Mouse (Mus musculus): ENCODE results near the gene Spint2. TPM values are rescaled to one million over a fixed set of nuclear protein-coding genes. Genes with fewer than 3 reads are reported as not detected.

Gene Spint2
- polyA plus RNA-seq, 2 experiments: 14.6 to 22.3 TPM

DNA sequence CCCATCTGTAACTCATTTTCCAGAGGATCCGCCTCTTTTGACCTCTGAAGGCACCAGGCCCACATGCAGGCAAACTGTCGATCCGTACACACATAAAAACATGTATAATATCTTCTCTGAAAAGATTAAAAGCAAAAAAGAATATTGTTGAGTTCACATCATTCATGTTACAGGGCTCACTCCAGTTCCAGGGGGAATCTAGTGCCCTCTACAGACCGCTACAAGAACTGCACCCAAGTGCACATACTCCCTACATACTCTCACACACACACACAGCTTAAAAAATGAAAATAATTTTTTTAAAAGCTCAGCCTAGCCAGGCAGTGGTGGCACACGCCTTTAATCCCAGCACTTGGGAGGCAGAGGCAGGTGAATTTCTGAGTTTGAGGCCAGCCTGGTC is 47.1 kb downstream of the Spint2 start:
- H3K9me3 ChIP-seq (ENCODE audit: control insufficient read depth, low read length): no peaks in the 10 kb centered on the region
- H3K36me3 ChIP-seq (replicated peaks; ENCODE audit: control insufficient read depth, insufficient read depth, low read depth): no peaks in the 10 kb centered on the region
- H3K4me1 ChIP-seq (replicated peaks; ENCODE audit: control insufficient read depth in 2 of 2, insufficient read depth in 2 of 2, low read length in 1 of 2): peaks cover 5 to 15% of the 10 kb centered on the region in 2 experiments; a peak in 3 of 4 replicates
- H3K27ac ChIP-seq: no peak overlapping the region
- DNase-seq (ENCODE audit: low read depth in 3 of 3, low spot score in 3 of 3): no peak
- H3K4me3 ChIP-seq (ENCODE audit: insufficient read depth in 1 of 2, low read depth in 2 of 2, low read length in 2 of 2): no peak overlapping the region
- WGBS (ENCODE audit: insufficient replicate concordance): 62% methylated on average over 5 of the region's 5 CpGs
- no peak for ATAC-seq (ENCODE audit: insufficient read depth)
- H3K9ac ChIP-seq (replicated peaks): no peak overlapping the region
- H3K4me2 ChIP-seq (ENCODE audit: low read depth): no peak overlapping the region
- H3K27me3 ChIP-seq (ENCODE audit: control insufficient read depth, insufficient read depth, low read length): peaks cover 17% of the 10 kb centered on the region
- TF ChIP-seq CTCF (IDR thresholded peaks at IDR 0.05; ENCODE audit: low read depth) (peak; percentile 59), EP300 (IDR thresholded peaks at IDR 0.05; ENCODE audit: low read depth) (no peak)

DNA sequence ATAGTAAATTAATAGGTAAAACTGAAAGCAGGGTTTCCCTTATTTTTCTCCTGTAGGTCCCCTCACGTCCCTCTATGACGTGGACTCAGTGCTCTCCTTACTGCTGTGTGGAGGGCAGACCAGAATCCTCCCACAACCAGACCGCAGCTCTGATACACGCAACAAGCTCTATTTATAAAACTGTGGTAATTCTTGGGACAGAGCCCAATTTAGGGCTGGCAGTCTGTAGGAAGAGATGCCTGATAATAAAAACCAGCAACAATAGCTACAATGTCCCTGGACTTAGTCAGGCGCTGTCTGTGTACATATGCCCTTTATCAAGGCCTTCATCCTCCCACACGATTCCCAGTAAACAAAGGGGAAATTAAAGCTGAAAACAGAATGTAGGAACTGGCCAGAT is 48.0 kb downstream of the Spint2 start:
- Histone ChIP-seq H3K27me3 (ENCODE audit: control insufficient read depth, insufficient read depth, low read length) (peaks cover 17% of the 10 kb centered on the region), H3K9me3 (ENCODE audit: control insufficient read depth, low read length) (no peaks in the 10 kb centered on the region), H3K4me3 (ENCODE audit: insufficient read depth in 1 of 2, low read depth in 2 of 2, low read length in 2 of 2) (no peak overlapping the region), H3K36me3 (replicated peaks; ENCODE audit: control insufficient read depth, insufficient read depth, low read depth) (no peaks in the 10 kb centered on the region), H3K9ac (replicated peaks) (no peak overlapping the region), H3K27ac (no peak overlapping the region), H3K4me1 (replicated peaks; ENCODE audit: control insufficient read depth in 2 of 2, insufficient read depth in 2 of 2, low read length in 1 of 2) (peaks cover 2 to 6% of the 10 kb centered on the region in 2 experiments; a peak in 2 of 4 replicates), H3K4me2 (ENCODE audit: low read depth) (no peak overlapping the region)
- DNase-seq (ENCODE audit: low read depth in 3 of 3, low spot score in 3 of 3) (no peak), ATAC-seq (ENCODE audit: insufficient read depth) (no peak)
- 21% methylated on average over 6 of the region's 6 CpGs for WGBS (ENCODE audit: insufficient replicate concordance)
- TF ChIP-seq CTCF (IDR thresholded peaks at IDR 0.05; ENCODE audit: low read depth): no peak
- TF ChIP-seq EP300 (IDR thresholded peaks at IDR 0.05; ENCODE audit: low read depth): no peak

DNA sequence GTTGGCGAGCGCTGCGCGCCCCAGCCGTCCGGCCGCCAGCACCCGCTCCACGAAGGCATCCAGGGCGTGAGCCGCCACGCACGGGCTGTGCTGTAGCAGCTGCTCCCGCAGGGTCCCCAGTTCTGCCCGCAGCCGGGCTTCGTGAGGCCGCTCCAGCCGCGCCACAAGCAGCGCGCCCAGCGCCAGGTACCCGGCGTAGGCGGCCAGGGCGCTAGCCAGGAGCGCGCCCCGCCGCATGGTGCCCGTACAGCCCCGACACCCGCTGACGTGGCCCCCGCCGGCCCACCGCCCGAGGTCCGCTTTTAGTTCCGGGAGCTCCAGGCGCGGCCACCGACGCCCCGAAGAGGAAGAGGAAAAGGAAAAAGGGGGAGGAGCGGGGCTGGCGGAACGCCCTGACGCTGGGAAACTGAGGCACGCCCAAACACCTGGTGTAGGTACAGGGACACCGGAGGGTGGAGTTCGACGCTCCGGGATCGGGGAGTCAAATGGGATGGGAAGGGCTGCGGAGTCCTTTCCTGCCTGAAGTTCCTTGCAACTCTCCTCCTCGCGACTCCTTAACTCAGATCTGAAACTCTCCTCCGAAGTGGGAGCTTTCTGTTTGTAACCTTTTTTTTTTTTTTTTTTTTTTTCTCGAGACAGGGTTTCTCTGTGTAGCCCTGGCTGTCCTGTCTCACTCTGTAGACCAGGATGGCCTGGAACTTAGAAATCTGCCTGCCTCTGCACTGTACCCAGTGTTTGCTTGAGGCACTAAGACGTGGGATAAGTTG is 49.3 kb downstream of the Spint2 start, which contains the start of gene Kcnk6:
TSS of gene Kcnk6 (minus strand) at position 269 of the 767 bp plus-strand sequence.
- no peak; the same call in 1 of the 2 replicates for ATAC-seq (ENCODE audit: insufficient read depth)

DNA sequence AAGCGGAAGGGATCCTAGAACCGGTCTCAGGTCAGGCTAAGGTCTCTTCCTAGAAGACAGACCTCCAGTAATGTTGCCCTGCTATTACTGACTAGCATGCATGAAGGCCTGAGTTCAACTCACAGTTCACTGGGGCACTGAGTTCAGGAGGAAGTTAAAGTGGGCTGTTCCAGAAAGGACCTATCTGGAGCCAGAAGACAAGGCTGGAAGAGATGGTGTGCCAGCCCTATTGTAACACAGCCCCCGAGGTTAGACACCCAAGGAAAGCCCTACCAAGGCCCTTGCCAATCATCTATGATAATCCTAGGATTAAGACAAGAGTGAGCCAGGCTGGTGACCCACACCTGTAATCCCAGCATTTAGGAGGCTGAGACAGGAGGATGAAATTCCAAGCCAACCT is 50.2 kb downstream of the Spint2 start:
- no peak overlapping the region for H3K9ac ChIP-seq (replicated peaks)
- no peaks in the 10 kb centered on the region for H3K9me3 ChIP-seq (ENCODE audit: control insufficient read depth, low read length)
- DNase-seq (ENCODE audit: low read depth in 3 of 3, low spot score in 3 of 3) (no peak), ATAC-seq (ENCODE audit: insufficient read depth) (no peak)
- H3K4me2 ChIP-seq (ENCODE audit: low read depth): peak overlapping the region; percentile 67
- no peaks in the 10 kb centered on the region for H3K4me1 ChIP-seq (replicated peaks; ENCODE audit: control insufficient read depth in 2 of 2, insufficient read depth in 2 of 2, low read length in 1 of 2)
- no peak overlapping the region for H3K27ac ChIP-seq
- 35% methylated on average over 3 of the region's 3 CpGs for WGBS (ENCODE audit: insufficient replicate concordance)
- no peak for TF ChIP-seq CTCF (IDR thresholded peaks at IDR 0.05; ENCODE audit: low read depth)
- TF ChIP-seq EP300 (IDR thresholded peaks at IDR 0.05; ENCODE audit: low read depth): no peak
- H3K27me3 ChIP-seq (ENCODE audit: control insufficient read depth, insufficient read depth, low read length): peaks cover 17% of the 10 kb centered on the region
- H3K36me3 ChIP-seq (replicated peaks; ENCODE audit: control insufficient read depth, insufficient read depth, low read depth): no peaks in the 10 kb centered on the region
- H3K4me3 ChIP-seq (ENCODE audit: insufficient read depth in 1 of 2, low read depth in 2 of 2, low read length in 2 of 2): peak overlapping the region; percentile 46 to 51

More for the DNA sequence above, 49.3 kb downstream of the Spint2 start, which contains the start of gene Kcnk6:
- H3K27ac ChIP-seq: no peak within 1 kb of the TSS
- H3K9ac ChIP-seq (replicated peaks): 0 out of 2 replicates have a peak within 1 kb of the TSS, but pooled peaks have one; percentile 32
- H3K27me3 ChIP-seq (ENCODE audit: control insufficient read depth, insufficient read depth, low read length): peaks cover 17% of the 10 kb centered on the region
- H3K4me3 ChIP-seq (ENCODE audit: insufficient read depth in 1 of 2, low read depth in 2 of 2, low read length in 2 of 2): peak within 1 kb of the TSS; percentile 46 to 51
- H3K4me2 ChIP-seq (ENCODE audit: low read depth): peak within 1 kb of the TSS; percentile 67
- TF ChIP-seq EP300 (IDR thresholded peaks at IDR 0.05; ENCODE audit: low read depth) (no peak), CTCF (IDR thresholded peaks at IDR 0.05; ENCODE audit: low read depth) (no peak)
- no peak for DNase-seq (ENCODE audit: low read depth in 3 of 3, low spot score in 3 of 3)
- H3K4me1 ChIP-seq (replicated peaks; ENCODE audit: control insufficient read depth in 2 of 2, insufficient read depth in 2 of 2, low read length in 1 of 2): 0 out of 4 replicates have a peak, but pooled peaks cover 0 to under 1% of the 10 kb centered on the region in 2 experiments
- under 1% methylated on average over 59 of the region's 62 CpGs for WGBS (ENCODE audit: insufficient replicate concordance)
- no peaks in the 10 kb centered on the region for H3K36me3 ChIP-seq (replicated peaks; ENCODE audit: control insufficient read depth, insufficient read depth, low read depth)
- H3K9me3 ChIP-seq (ENCODE audit: control insufficient read depth, low read length): no peaks in the 10 kb centered on the region

DNA sequence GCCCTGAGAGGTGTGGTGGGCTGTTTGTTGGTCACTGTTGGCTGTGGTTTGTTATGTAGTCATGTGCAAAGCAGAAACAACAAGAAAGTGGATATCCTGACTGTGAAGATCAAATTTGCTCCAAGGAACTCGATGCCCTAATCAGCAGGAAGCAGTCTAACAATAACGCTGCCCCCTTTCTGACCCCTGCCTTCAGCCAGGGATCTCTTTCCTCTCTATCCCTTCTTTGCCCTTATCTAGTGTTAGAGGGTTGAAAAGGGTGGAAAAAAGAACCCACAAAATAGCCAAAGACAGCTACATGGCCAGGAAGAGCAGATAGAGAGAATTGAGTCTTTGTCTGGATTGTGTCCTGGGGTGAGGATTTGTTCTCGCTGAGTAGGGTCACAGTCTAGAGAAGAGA is 51.2 kb downstream of the Spint2 start:
- H3K27me3 ChIP-seq (ENCODE audit: control insufficient read depth, insufficient read depth, low read length): peaks cover 17% of the 10 kb centered on the region
- TF ChIP-seq CTCF (IDR thresholded peaks at IDR 0.05; ENCODE audit: low read depth) (no peak), EP300 (IDR thresholded peaks at IDR 0.05; ENCODE audit: low read depth) (no peak)
- no peak overlapping the region for H3K4me2 ChIP-seq (ENCODE audit: low read depth)
- no peaks in the 10 kb centered on the region for H3K9me3 ChIP-seq (ENCODE audit: control insufficient read depth, low read length)
- DNase-seq (ENCODE audit: low read depth in 3 of 3, low spot score in 3 of 3) (no peak), ATAC-seq (ENCODE audit: insufficient read depth) (no peak)
- H3K27ac ChIP-seq: no peak overlapping the region
- no peaks in the 10 kb centered on the region for H3K4me1 ChIP-seq (replicated peaks; ENCODE audit: control insufficient read depth in 2 of 2, insufficient read depth in 2 of 2, low read length in 1 of 2)
- no peaks in the 10 kb centered on the region for H3K36me3 ChIP-seq (replicated peaks; ENCODE audit: control insufficient read depth, insufficient read depth, low read depth)
- no peak overlapping the region for H3K9ac ChIP-seq (replicated peaks)
- no peak overlapping the region for H3K4me3 ChIP-seq (ENCODE audit: insufficient read depth in 1 of 2, low read depth in 2 of 2, low read length in 2 of 2)
- WGBS (ENCODE audit: insufficient replicate concordance): 29% methylated on average over 3 of the region's 3 CpGs
